Mouse (Mus musculus) kidney, embryonic 14.5 days (tissue): ENCODE measurements around the gene Nck1. TPM values are rescaled to one million over a fixed set of nuclear protein-coding genes. Genes with fewer than 3 reads are reported as not detected.

Source experiments
- ATAC-seq: fragments of 200-750 bp; cut with Nextera tagmentation; 2 replicates; pipeline ENCODE4 v1.8.0; 2017; ENCODE audit warnings: moderate number of reproducible peaks, mild to moderate bottlenecking, moderate TSS enrichment, moderate library complexity; ENCODE audit not compliant: low FRiP score, low TSS enrichment
- H3K27ac ChIP-seq: fragments of 300-500 bp; sonication (generic); 2 replicates; pipeline ENCODE4 v1.5.1; 2014; ENCODE audit warnings: low read depth, mild to moderate bottlenecking, low read length, moderate library complexity, mixed read lengths
- H3K27me3 ChIP-seq: fragments of 300-500 bp; sonication (generic); 2 replicates; pipeline ENCODE4 v1.6.1; 2014; ENCODE audit warnings: mild to moderate bottlenecking, low read length; ENCODE audit not compliant: control insufficient read depth, insufficient read depth
- H3K36me3 ChIP-seq: fragments of 300-500 bp; sonication (generic); 2 replicates; pipeline ENCODE4 v1.6.1; 2014; ENCODE audit warnings: low read length, mixed read lengths; ENCODE audit not compliant: control insufficient read depth, insufficient read depth
- H3K4me1 ChIP-seq: fragments of 300-500 bp; sonication (generic); 2 replicates; pipeline ENCODE4 v1.6.1; 2014; ENCODE audit warnings: low read length, mixed read lengths; ENCODE audit not compliant: control insufficient read depth, insufficient read depth
- H3K4me2 ChIP-seq: fragments of 300-500 bp; sonication (generic); replicated peaks from 2 replicates; pipeline ENCODE4 v1.6.1; 2014; ENCODE audit warnings: low read depth, mild to moderate bottlenecking, low read length
- H3K4me3 ChIP-seq: fragments of 300-500 bp; sonication (generic); 2 replicates; pipeline ENCODE4 v1.5.1; 2014; ENCODE audit warnings: mild to moderate bottlenecking, low read length
- H3K9ac ChIP-seq: fragments of 300-500 bp; sonication (generic); 2 replicates; pipeline ENCODE4 v1.6.1; 2014; ENCODE audit warnings: low read depth, mild to moderate bottlenecking, low read length, moderate library complexity
- H3K9me3 ChIP-seq: fragments of 300-500 bp; sonication (generic); 2 replicates; pipeline ENCODE4 v1.6.1; 2016; ENCODE audit warnings: low read length; ENCODE audit not compliant: control insufficient read depth
- WGBS: fragments of 180-500 bp; shearing (Covaris S2); extraction: QIAGEN DNeasy Blood & Tissue Kit; methylation state at CpG from one replicate; pipeline ENCODE4 v1.1.7; 2014; 5-methylcytosine and 5-hydroxymethylcytosine counted together
- polyA plus RNA-seq: library from polyadenylated mRNA; unstranded; fragments of >200 nt; fragmentation: Nextera tagmentation; extraction: Ambion mirVana; gene quantifications from 2 replicates; pipeline ENCODE4 v1.2.1, GENCODE M21; 2014

The Nck1 gene
- polyA plus RNA-seq, 1 experiment from 2014 or later: 82.9 TPM

- 91% methylated on average over 3 of the region's 3 CpGs for WGBS
- H3K4me3 ChIP-seq: no peak overlapping the region
These were observed 76.3 kb downstream of the Nck1 start for GRCm38 (mm10) chr9:100469681-100470080.

GRCm38 (mm10) chr9:100468151-100468550, 77.8 kb downstream of the Nck1 start:
- no peaks in the 10 kb centered on the region for H3K9me3 ChIP-seq
- H3K27me3 ChIP-seq: no peaks in the 10 kb centered on the region
- no peak overlapping the region for H3K4me2 ChIP-seq
- WGBS: 92% methylated on average over 8 of the region's 8 CpGs
- no peak overlapping the region for H3K4me3 ChIP-seq
- H3K27ac ChIP-seq: no peak overlapping the region
- no peak overlapping the region for H3K9ac ChIP-seq
- no peaks in the 10 kb centered on the region for H3K36me3 ChIP-seq
- no peak for ATAC-seq
- no peaks in the 10 kb centered on the region for H3K4me1 ChIP-seq

More at GRCm38 (mm10) chr9:100469681-100470080, 76.3 kb downstream of the Nck1 start:
- Histone ChIP-seq H3K27me3 (no peaks in the 10 kb centered on the region), H3K36me3 (no peaks in the 10 kb centered on the region), H3K4me1 (no peaks in the 10 kb centered on the region), H3K4me2 (no peak overlapping the region), H3K9ac (no peak overlapping the region), H3K27ac (no peak overlapping the region), H3K9me3 (no peaks in the 10 kb centered on the region)
- ATAC-seq: no peak

GRCm38 (mm10) chr9:100467653-100468052, 78.3 kb downstream of the Nck1 start:
- no peak overlapping the region for H3K4me3 ChIP-seq
- no peaks in the 10 kb centered on the region for H3K36me3 ChIP-seq
- no peaks in the 10 kb centered on the region for H3K27me3 ChIP-seq
- H3K4me1 ChIP-seq: no peaks in the 10 kb centered on the region
- H3K9ac ChIP-seq: no peak overlapping the region
- no peak overlapping the region for H3K27ac ChIP-seq
- H3K4me2 ChIP-seq: no peak overlapping the region
- WGBS: 80% methylated on average over 7 of the region's 7 CpGs
- no peak for ATAC-seq
- no peaks in the 10 kb centered on the region for H3K9me3 ChIP-seq

GRCm38 (mm10) chr9:100466743-100467142, 79.2 kb downstream of the Nck1 start:
- H3K4me1 ChIP-seq: no peaks in the 10 kb centered on the region
- H3K9ac ChIP-seq: no peak overlapping the region
- WGBS: 75% methylated on average over 3 of the region's 3 CpGs
- H3K4me2 ChIP-seq: no peak overlapping the region
- no peak overlapping the region for H3K27ac ChIP-seq
- no peaks in the 10 kb centered on the region for H3K27me3 ChIP-seq
- H3K9me3 ChIP-seq: no peaks in the 10 kb centered on the region
- no peak overlapping the region for H3K4me3 ChIP-seq
- ATAC-seq: no peak
- H3K36me3 ChIP-seq: no peaks in the 10 kb centered on the region

- Histone ChIP-seq H3K9me3 (no peaks in the 10 kb centered on the region), H3K4me2 (no peak overlapping the region), H3K27me3 (no peaks in the 10 kb centered on the region), H3K36me3 (no peaks in the 10 kb centered on the region), H3K4me1 (no peaks in the 10 kb centered on the region), H3K27ac (no peak overlapping the region), H3K9ac (no peak overlapping the region), H3K4me3 (no peak overlapping the region)
- 90% methylated on average over 9 of the region's 9 CpGs for WGBS
- no peak for ATAC-seq
These were observed 79.9 kb downstream of the Nck1 start for GRCm38 (mm10) chr9:100465988-100466387.

GRCm38 (mm10) chr9:100465380-100465779, 80.6 kb downstream of the Nck1 start:
- no peak overlapping the region for H3K9ac ChIP-seq
- ATAC-seq: no peak
- no peaks in the 10 kb centered on the region for H3K36me3 ChIP-seq
- H3K4me3 ChIP-seq: no peak overlapping the region
- no peaks in the 10 kb centered on the region for H3K4me1 ChIP-seq
- no peak overlapping the region for H3K4me2 ChIP-seq
- H3K27ac ChIP-seq: no peak overlapping the region
- 88% methylated on average over 5 of the region's 5 CpGs for WGBS
- no peaks in the 10 kb centered on the region for H3K9me3 ChIP-seq
- H3K27me3 ChIP-seq: no peaks in the 10 kb centered on the region

GRCm38 (mm10) chr9:100463771-100464170, 82.2 kb downstream of the Nck1 start:
- no peak for ATAC-seq
- no peaks in the 10 kb centered on the region for H3K27me3 ChIP-seq
- no peak overlapping the region for H3K27ac ChIP-seq
- H3K9ac ChIP-seq: no peak overlapping the region
- H3K36me3 ChIP-seq: no peaks in the 10 kb centered on the region
- 74% methylated on average over 2 of the region's 2 CpGs for WGBS
- H3K4me3 ChIP-seq: no peak overlapping the region
- no peaks in the 10 kb centered on the region for H3K4me1 ChIP-seq
- no peak overlapping the region for H3K4me2 ChIP-seq
- no peaks in the 10 kb centered on the region for H3K9me3 ChIP-seq

GRCm38 (mm10) chr9:100462098-100462497, 83.8 kb downstream of the Nck1 start:
- WGBS: 94% methylated on average over 4 of the region's 4 CpGs
- no peak overlapping the region for H3K4me3 ChIP-seq
- ATAC-seq: no peak
- H3K27me3 ChIP-seq: no peaks in the 10 kb centered on the region
- no peak overlapping the region for H3K9ac ChIP-seq
- no peak overlapping the region for H3K4me2 ChIP-seq
- no peak overlapping the region for H3K27ac ChIP-seq
- H3K36me3 ChIP-seq: no peaks in the 10 kb centered on the region
- H3K4me1 ChIP-seq: no peaks in the 10 kb centered on the region
- H3K9me3 ChIP-seq: no peaks in the 10 kb centered on the region

- WGBS: 86% methylated on average over 9 of the region's 9 CpGs
- no peak for ATAC-seq
- H3K4me3 ChIP-seq: no peak overlapping the region
- H3K4me2 ChIP-seq: no peak overlapping the region
- H3K4me1 ChIP-seq: no peaks in the 10 kb centered on the region
- no peaks in the 10 kb centered on the region for H3K27me3 ChIP-seq
- no peak overlapping the region for H3K9ac ChIP-seq
- no peaks in the 10 kb centered on the region for H3K9me3 ChIP-seq
- H3K36me3 ChIP-seq: no peaks in the 10 kb centered on the region
- H3K27ac ChIP-seq: no peak overlapping the region
These were observed 84.3 kb downstream of the Nck1 start for GRCm38 (mm10) chr9:100461671-100462070.

GRCm38 (mm10) chr9:100460203-100460602, 85.7 kb downstream of the Nck1 start:
- no peaks in the 10 kb centered on the region for H3K27me3 ChIP-seq
- WGBS: 95% methylated on average over 9 of the region's 9 CpGs
- no peaks in the 10 kb centered on the region for H3K36me3 ChIP-seq
- no peaks in the 10 kb centered on the region for H3K4me1 ChIP-seq
- no peaks in the 10 kb centered on the region for H3K9me3 ChIP-seq
- ATAC-seq: no peak
- H3K4me3 ChIP-seq: no peak overlapping the region
- no peak overlapping the region for H3K4me2 ChIP-seq
- no peak overlapping the region for H3K27ac ChIP-seq
- no peak overlapping the region for H3K9ac ChIP-seq
